Mouse (Mus musculus): ENCODE results near the gene Vav1. TPM values are rescaled to one million over a fixed set of nuclear protein-coding genes. Genes with fewer than 3 reads are reported as not detected.
"Not testable (repeated sequence)": the region's sequence is repeated elsewhere in the genome, so short reads cannot be mapped to it uniquely, and the experiment has no call there.

Gene Vav1
- polyA plus RNA-seq, 1 experiment from 2014 or later = 1.4 TPM

DNA sequence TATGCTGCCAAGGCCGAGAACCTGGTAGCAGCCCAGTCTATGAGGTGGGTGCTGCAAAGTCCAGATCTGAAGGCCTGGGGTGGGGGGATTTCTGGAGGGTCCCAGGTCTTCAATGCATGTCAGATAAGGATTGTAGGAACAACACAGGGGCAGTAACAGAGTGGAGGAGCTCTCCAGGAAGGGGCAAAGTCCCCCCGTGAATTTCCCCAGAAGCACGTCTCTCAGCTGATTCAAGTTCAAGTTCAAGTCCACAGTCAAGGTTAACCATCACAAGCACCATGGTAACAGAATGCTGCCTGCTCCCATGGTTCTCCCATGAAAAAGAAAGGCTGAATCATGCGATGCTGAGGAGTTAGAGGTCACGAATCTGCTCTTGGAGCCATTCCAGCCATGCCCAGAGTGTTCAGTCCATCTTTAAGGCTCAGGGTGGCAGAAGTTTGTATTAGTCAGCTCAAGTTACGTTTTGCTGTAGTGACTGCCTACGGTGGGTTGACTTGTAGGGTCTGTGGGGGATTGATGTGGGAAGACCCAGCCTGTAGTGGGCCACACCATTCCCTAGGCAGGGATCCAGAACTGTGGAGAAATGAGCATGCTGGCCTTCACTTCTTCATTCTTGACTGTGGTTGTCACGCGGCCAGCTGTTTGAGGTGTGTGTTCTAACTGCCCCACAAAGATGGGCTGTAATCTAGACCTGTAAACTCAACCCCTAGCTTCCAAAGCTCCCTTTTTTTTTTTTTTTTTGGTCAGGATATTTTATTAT lies 55.3 kb downstream of the Vav1 start:
- ATAC-seq (ENCODE audit: insufficient number of reproducible peaks, insufficient read depth, low FRiP score, low read depth) = no peak
- Histone ChIP-seq H3K9me3 (ENCODE audit: control insufficient read depth, low read length) (no peaks in the 10 kb centered on the region), H3K4me2 (ENCODE audit: low read length) (no peak overlapping the region), H3K4me1 (ENCODE audit: control insufficient read depth in 2 of 2, insufficient read depth in 2 of 2, low read length in 2 of 2) (no peaks in the 10 kb centered on the region), H3K9ac (ENCODE audit: low read length) (no peak overlapping the region), H3K27ac (replicated peaks in 1 of 2; ENCODE audit: control insufficient read depth in 1 of 2, insufficient read depth in 1 of 2, low read depth in 2 of 2, low read length in 2 of 2) (no peak overlapping the region), H3K27me3 (ENCODE audit: control insufficient read depth, insufficient read depth, low read length) (no peaks in the 10 kb centered on the region), H3K4me3 (ENCODE audit: control insufficient read depth in 1 of 2, insufficient read depth in 1 of 2, low read depth in 1 of 2, low read length in 2 of 2) (no peak overlapping the region), H3K36me3 (ENCODE audit: control insufficient read depth, insufficient read depth, low read length) (no peaks in the 10 kb centered on the region)
- WGBS = 65% methylated on average over 9 of the region's 9 CpGs

DNA sequence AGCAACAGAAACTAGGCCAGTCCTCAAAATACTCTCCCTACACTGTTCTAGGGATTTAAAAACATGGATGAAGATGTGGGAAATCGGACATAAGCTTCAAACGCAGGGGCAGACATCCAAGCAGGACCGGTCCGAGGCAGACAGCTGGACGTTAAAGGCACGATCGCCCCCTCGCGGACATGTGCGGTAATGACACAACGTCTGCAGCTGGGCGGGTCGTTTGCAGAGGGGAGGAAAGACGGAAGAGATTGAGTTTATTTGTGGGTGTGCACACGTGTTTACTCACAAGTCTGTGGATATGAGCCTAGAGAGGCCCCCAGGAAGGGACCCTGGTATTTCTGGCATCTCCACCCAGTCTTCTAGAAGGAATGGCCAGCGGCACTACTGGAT lies 55.9 kb downstream of the Vav1 start:
- Histone ChIP-seq H3K9me3 (ENCODE audit: control insufficient read depth, low read length) (no peaks in the 10 kb centered on the region), H3K27me3 (ENCODE audit: control insufficient read depth, insufficient read depth, low read length) (no peaks in the 10 kb centered on the region), H3K27ac (replicated peaks in 1 of 2; ENCODE audit: control insufficient read depth in 1 of 2, insufficient read depth in 1 of 2, low read depth in 2 of 2, low read length in 2 of 2) (no peak overlapping the region), H3K9ac (ENCODE audit: low read length) (no peak overlapping the region), H3K36me3 (ENCODE audit: control insufficient read depth, insufficient read depth, low read length) (no peaks in the 10 kb centered on the region), H3K4me3 (ENCODE audit: control insufficient read depth in 1 of 2, insufficient read depth in 1 of 2, low read depth in 1 of 2, low read length in 2 of 2) (no peak overlapping the region), H3K4me2 (ENCODE audit: low read length) (0 out of 2 replicates have a peak overlapping the region, but pooled peaks have one; percentile 17), H3K4me1 (ENCODE audit: control insufficient read depth in 2 of 2, insufficient read depth in 2 of 2, low read length in 2 of 2) (no peaks in the 10 kb centered on the region)
- WGBS = 6% methylated on average over 16 of the region's 16 CpGs
- ATAC-seq (ENCODE audit: insufficient number of reproducible peaks, insufficient read depth, low FRiP score, low read depth) = no peak

GRCm38 (mm10) chr17:57335194-57335593 lies 56.3 kb downstream of the Vav1 start:
- H3K4me2 ChIP-seq (ENCODE audit: low read length) = 0 out of 2 replicates have a peak overlapping the region, but pooled peaks have one; percentile 17
- not testable (repeated sequence) for H3K27me3 ChIP-seq (ENCODE audit: control insufficient read depth, insufficient read depth, low read length); H3K27ac ChIP-seq (replicated peaks in 1 of 2; ENCODE audit: control insufficient read depth in 1 of 2, insufficient read depth in 1 of 2, low read depth in 2 of 2, low read length in 2 of 2); H3K9me3 ChIP-seq (ENCODE audit: control insufficient read depth, low read length); ATAC-seq (ENCODE audit: insufficient number of reproducible peaks, insufficient read depth, low FRiP score, low read depth); H3K9ac ChIP-seq (ENCODE audit: low read length); H3K4me3 ChIP-seq (ENCODE audit: control insufficient read depth in 1 of 2, insufficient read depth in 1 of 2, low read depth in 1 of 2, low read length in 2 of 2); H3K4me1 ChIP-seq (ENCODE audit: control insufficient read depth in 2 of 2, insufficient read depth in 2 of 2, low read length in 2 of 2); H3K36me3 ChIP-seq (ENCODE audit: control insufficient read depth, insufficient read depth, low read length)
- 65% methylated on average over 9 of the region's 9 CpGs for WGBS

GRCm38 (mm10) chr17:57335673-57336303 lies 56.9 kb downstream of the Vav1 start:
- H3K4me3 ChIP-seq (ENCODE audit: control insufficient read depth in 1 of 2, insufficient read depth in 1 of 2, low read depth in 1 of 2, low read length in 2 of 2) = no peak overlapping the region
- no peak overlapping the region for H3K9ac ChIP-seq (ENCODE audit: low read length)
- no peaks in the 10 kb centered on the region for H3K36me3 ChIP-seq (ENCODE audit: control insufficient read depth, insufficient read depth, low read length)
- ATAC-seq (ENCODE audit: insufficient number of reproducible peaks, insufficient read depth, low FRiP score, low read depth) = peak; percentile 44; the same call in 1 of the 2 replicates
- H3K4me1 ChIP-seq (ENCODE audit: control insufficient read depth in 2 of 2, insufficient read depth in 2 of 2, low read length in 2 of 2) = no peaks in the 10 kb centered on the region
- H3K27ac ChIP-seq (replicated peaks in 1 of 2; ENCODE audit: control insufficient read depth in 1 of 2, insufficient read depth in 1 of 2, low read depth in 2 of 2, low read length in 2 of 2) = no peak overlapping the region
- H3K9me3 ChIP-seq (ENCODE audit: control insufficient read depth, low read length) = no peaks in the 10 kb centered on the region
- no peaks in the 10 kb centered on the region for H3K27me3 ChIP-seq (ENCODE audit: control insufficient read depth, insufficient read depth, low read length)
- WGBS = 11% methylated on average over 11 of the region's 11 CpGs
- H3K4me2 ChIP-seq (ENCODE audit: low read length) = no peak overlapping the region

- Histone ChIP-seq H3K36me3 (ENCODE audit: control insufficient read depth, insufficient read depth, low read length) (no peaks in the 10 kb centered on the region), H3K27me3 (ENCODE audit: control insufficient read depth, insufficient read depth, low read length) (no peaks in the 10 kb centered on the region), H3K4me3 (ENCODE audit: control insufficient read depth in 1 of 2, insufficient read depth in 1 of 2, low read depth in 1 of 2, low read length in 2 of 2) (no peak overlapping the region), H3K4me2 (ENCODE audit: low read length) (no peak overlapping the region), H3K27ac (replicated peaks in 1 of 2; ENCODE audit: control insufficient read depth in 1 of 2, insufficient read depth in 1 of 2, low read depth in 2 of 2, low read length in 2 of 2) (no peak overlapping the region), H3K9ac (ENCODE audit: low read length) (no peak overlapping the region), H3K9me3 (ENCODE audit: control insufficient read depth, low read length) (0 out of 2 replicates have a peak, but pooled peaks cover 4% of the 10 kb centered on the region), H3K4me1 (ENCODE audit: control insufficient read depth in 2 of 2, insufficient read depth in 2 of 2, low read length in 2 of 2) (no peaks in the 10 kb centered on the region)
- 79% methylated on average over 10 of the region's 10 CpGs for WGBS
- ATAC-seq (ENCODE audit: insufficient number of reproducible peaks, insufficient read depth, low FRiP score, low read depth) = no peak
These were observed 59.1 kb downstream of the Vav1 start for GRCm38 (mm10) chr17:57337996-57338395.

- H3K4me3 ChIP-seq (ENCODE audit: control insufficient read depth in 1 of 2, insufficient read depth in 1 of 2, low read depth in 1 of 2, low read length in 2 of 2) = no peak overlapping the region
- H3K27ac ChIP-seq (replicated peaks in 1 of 2; ENCODE audit: control insufficient read depth in 1 of 2, insufficient read depth in 1 of 2, low read depth in 2 of 2, low read length in 2 of 2) = no peak overlapping the region
- H3K9me3 ChIP-seq (ENCODE audit: control insufficient read depth, low read length) = 0 out of 2 replicates have a peak, but pooled peaks cover 4% of the 10 kb centered on the region
- no peaks in the 10 kb centered on the region for H3K27me3 ChIP-seq (ENCODE audit: control insufficient read depth, insufficient read depth, low read length)
- H3K4me1 ChIP-seq (ENCODE audit: control insufficient read depth in 2 of 2, insufficient read depth in 2 of 2, low read length in 2 of 2) = no peaks in the 10 kb centered on the region
- no peak overlapping the region for H3K9ac ChIP-seq (ENCODE audit: low read length)
- no peak for ATAC-seq (ENCODE audit: insufficient number of reproducible peaks, insufficient read depth, low FRiP score, low read depth)
- WGBS = 71% methylated on average over 9 of the region's 9 CpGs
- no peak overlapping the region for H3K4me2 ChIP-seq (ENCODE audit: low read length)
- H3K36me3 ChIP-seq (ENCODE audit: control insufficient read depth, insufficient read depth, low read length) = no peaks in the 10 kb centered on the region
These were observed 60.4 kb downstream of the Vav1 start for GRCm38 (mm10) chr17:57339298-57339697.

GRCm38 (mm10) chr17:57341568-57341967 lies 62.7 kb downstream of the Vav1 start:
- Histone ChIP-seq H3K9ac (ENCODE audit: low read length) (no peak overlapping the region), H3K4me2 (ENCODE audit: low read length) (no peak overlapping the region), H3K27ac (replicated peaks in 1 of 2; ENCODE audit: control insufficient read depth in 1 of 2, insufficient read depth in 1 of 2, low read depth in 2 of 2, low read length in 2 of 2) (no peak overlapping the region), H3K4me3 (ENCODE audit: control insufficient read depth in 1 of 2, insufficient read depth in 1 of 2, low read depth in 1 of 2, low read length in 2 of 2) (no peak overlapping the region), H3K27me3 (ENCODE audit: control insufficient read depth, insufficient read depth, low read length) (no peaks in the 10 kb centered on the region), H3K4me1 (ENCODE audit: control insufficient read depth in 2 of 2, insufficient read depth in 2 of 2, low read length in 2 of 2) (no peaks in the 10 kb centered on the region), H3K36me3 (ENCODE audit: control insufficient read depth, insufficient read depth, low read length) (no peaks in the 10 kb centered on the region), H3K9me3 (ENCODE audit: control insufficient read depth, low read length) (0 out of 2 replicates have a peak, but pooled peaks cover 4% of the 10 kb centered on the region)
- ATAC-seq (ENCODE audit: insufficient number of reproducible peaks, insufficient read depth, low FRiP score, low read depth) = no peak
- WGBS = 63% methylated on average over 4 of the region's 4 CpGs

All from heart, embryonic 14.5 days (tissue).